Mouse (Mus musculus): ENCODE results near the gene Adamtsl5. TPM values are rescaled to one million over a fixed set of nuclear protein-coding genes. Genes with fewer than 3 reads are reported as not detected.
A peak's percentile ranks its signal among the peaks of the same experiment; 100 is the strongest.

Adamtsl5 gene
- polyA plus RNA-seq, 1 experiment from 2014 or later, result 2.5 TPM

- H3K4me1 ChIP-seq (replicated peaks), result peaks cover 71% of the 10 kb centered on the region
- H3K9me3 ChIP-seq (replicated peaks), result no peaks in the 10 kb centered on the region
- peak overlapping the region; percentile 82 for H3K4me2 ChIP-seq
- peak overlapping the region; percentile 75 for H3K9ac ChIP-seq
- DNase-seq (no peak), ATAC-seq (ENCODE audit: low read depth) (no peak)
- WGBS (ENCODE audit: insufficient replicate concordance), result 5% methylated on average over 26 of the region's 26 CpGs
- H3K4me3 ChIP-seq (replicated peaks), result peak overlapping the region; percentile 56
- H3K36me3 ChIP-seq, result no peaks in the 10 kb centered on the region
- peaks cover 57% of the 10 kb centered on the region for H3K27me3 ChIP-seq
- H3K27ac ChIP-seq, result no peak overlapping the region
Observed at GRCm38 (mm10) chr10:80342305-80342748, 5.9 kb downstream of the Adamtsl5 start.

GRCm38 (mm10) chr10:80341491-80342304 is 6.5 kb downstream of the Adamtsl5 start:
- no peaks in the 10 kb centered on the region for H3K9me3 ChIP-seq (replicated peaks)
- 4% methylated on average over 47 of the region's 47 CpGs for WGBS (ENCODE audit: insufficient replicate concordance)
- H3K4me2 ChIP-seq, result peak overlapping the region; percentile 82
- H3K27me3 ChIP-seq, result peaks cover 52% of the 10 kb centered on the region
- peak overlapping the region; percentile 23 for H3K9ac ChIP-seq
- H3K27ac ChIP-seq, result no peak overlapping the region
- H3K4me1 ChIP-seq (replicated peaks), result peaks cover 67% of the 10 kb centered on the region
- H3K36me3 ChIP-seq, result no peaks in the 10 kb centered on the region
- ATAC-seq (ENCODE audit: low read depth) (no peak), DNase-seq (no peak)
- H3K4me3 ChIP-seq (replicated peaks), result peak overlapping the region; percentile 56

GRCm38 (mm10) chr10:80341026-80341425 is 7.2 kb downstream of the Adamtsl5 start:
- Histone ChIP-seq H3K9ac (no peak overlapping the region), H3K27ac (no peak overlapping the region), H3K36me3 (peaks cover 6% of the 10 kb centered on the region), H3K4me3 (replicated peaks) (peak overlapping the region; percentile 56; the same call in 1 of the 2 replicates), H3K4me1 (replicated peaks) (peaks cover 63% of the 10 kb centered on the region), H3K4me2 (peak overlapping the region; percentile 82), H3K9me3 (replicated peaks) (no peaks in the 10 kb centered on the region), H3K27me3 (peaks cover 47% of the 10 kb centered on the region)
- DNase-seq (no peak), ATAC-seq (ENCODE audit: low read depth) (no peak)
- WGBS (ENCODE audit: insufficient replicate concordance), result 29% methylated on average over 21 of the region's 21 CpGs

- H3K4me3 ChIP-seq (replicated peaks), result peak overlapping the region; percentile 30
- H3K36me3 ChIP-seq, result peaks cover 15% of the 10 kb centered on the region
- DNase-seq, result peak; percentile 81
- WGBS (ENCODE audit: insufficient replicate concordance), result 18% methylated on average over 19 of the region's 19 CpGs
- no peaks in the 10 kb centered on the region for H3K9me3 ChIP-seq (replicated peaks)
- H3K27me3 ChIP-seq, result peaks cover 43% of the 10 kb centered on the region
- peak overlapping the region; percentile 59 for H3K4me2 ChIP-seq
- H3K27ac ChIP-seq, result no peak overlapping the region
- H3K9ac ChIP-seq, result peak overlapping the region; percentile 15; the same call in 1 of the 2 replicates
- H3K4me1 ChIP-seq (replicated peaks), result peaks cover 55% of the 10 kb centered on the region
- ATAC-seq (ENCODE audit: low read depth), result peak; percentile 32
Observed at GRCm38 (mm10) chr10:80339941-80340750, 8.1 kb downstream of the Adamtsl5 start.

- Histone ChIP-seq H3K9me3 (replicated peaks) (no peaks in the 10 kb centered on the region), H3K36me3 (peaks cover 35% of the 10 kb centered on the region), H3K4me1 (replicated peaks) (peaks cover 51% of the 10 kb centered on the region), H3K4me2 (no peak overlapping the region), H3K27me3 (peaks cover 20% of the 10 kb centered on the region), H3K9ac (no peak overlapping the region), H3K27ac (no peak overlapping the region), H3K4me3 (replicated peaks) (no peak overlapping the region)
- whole genome bisulfite sequencing (ENCODE audit: insufficient replicate concordance), result 73% methylated on average over 12 of the region's 12 CpGs
- ATAC-seq (ENCODE audit: low read depth), result no peak
- DNase-seq, result no peak
Observed at GRCm38 (mm10) chr10:80336263-80336662, 11.9 kb downstream of the Adamtsl5 start.

GRCm38 (mm10) chr10:80332525-80332989 is 15.7 kb downstream of the Adamtsl5 start:
- H3K4me1 ChIP-seq (replicated peaks), result peaks cover 66% of the 10 kb centered on the region
- ATAC-seq (ENCODE audit: low read depth), result no peak

GRCm38 (mm10) chr10:80331636-80332524 is 16.3 kb downstream of the Adamtsl5 start:
- H3K4me3 ChIP-seq (replicated peaks), result peak overlapping the region; percentile 71

More at GRCm38 (mm10) chr10:80332525-80332989, 15.7 kb downstream of the Adamtsl5 start:
- peaks cover 8% of the 10 kb centered on the region for H3K27me3 ChIP-seq
- WGBS (ENCODE audit: insufficient replicate concordance), result 51% methylated on average over 5 of the region's 5 CpGs
- DNase-seq, result no peak
- peak overlapping the region; percentile 71 for H3K4me3 ChIP-seq (replicated peaks)
- peak overlapping the region; percentile 98 for H3K4me2 ChIP-seq
- H3K36me3 ChIP-seq, result peaks cover 35% of the 10 kb centered on the region
- H3K9ac ChIP-seq, result peak overlapping the region; percentile 83
- peak overlapping the region; percentile 96 for H3K27ac ChIP-seq
- no peaks in the 10 kb centered on the region for H3K9me3 ChIP-seq (replicated peaks)

GRCm38 (mm10) chr10:80330888-80331287 is 17.3 kb downstream of the Adamtsl5 start:
- Histone ChIP-seq H3K4me1 (replicated peaks) (peaks cover 69% of the 10 kb centered on the region), H3K27ac (peak overlapping the region; percentile 96), H3K4me2 (peak overlapping the region; percentile 98), H3K36me3 (peaks cover 27% of the 10 kb centered on the region), H3K4me3 (replicated peaks) (peak overlapping the region; percentile 71), H3K9me3 (replicated peaks) (no peaks in the 10 kb centered on the region), H3K27me3 (peaks cover 8% of the 10 kb centered on the region), H3K9ac (peak overlapping the region; percentile 83)
- DNase-seq (no peak), ATAC-seq (ENCODE audit: low read depth) (no peak)
- 55% methylated on average over 2 of the region's 2 CpGs for WGBS (ENCODE audit: insufficient replicate concordance)

More at GRCm38 (mm10) chr10:80331636-80332524, 16.3 kb downstream of the Adamtsl5 start:
- Histone ChIP-seq H3K4me2 (peak overlapping the region; percentile 98), H3K36me3 (peaks cover 35% of the 10 kb centered on the region), H3K27me3 (peaks cover 8% of the 10 kb centered on the region), H3K4me1 (replicated peaks) (peaks cover 66% of the 10 kb centered on the region), H3K9me3 (replicated peaks) (no peaks in the 10 kb centered on the region), H3K27ac (peak overlapping the region; percentile 96), H3K9ac (peak overlapping the region; percentile 83)
- peak; percentile 79 for ATAC-seq (ENCODE audit: low read depth)
- 14% methylated on average over 10 of the region's 10 CpGs for WGBS (ENCODE audit: insufficient replicate concordance)
- DNase-seq, result peak; percentile 83

GRCm38 (mm10) chr10:80330084-80330483 is 18.1 kb downstream of the Adamtsl5 start:
- DNase-seq, result no peak
- Histone ChIP-seq H3K36me3 (peaks cover 19% of the 10 kb centered on the region), H3K4me2 (peak overlapping the region; percentile 98), H3K27me3 (peaks cover 3% of the 10 kb centered on the region; the same call in 1 of the 2 replicates), H3K4me1 (replicated peaks) (peaks cover 75% of the 10 kb centered on the region), H3K4me3 (replicated peaks) (peak overlapping the region; percentile 71), H3K27ac (peak overlapping the region; percentile 96), H3K9ac (peak overlapping the region; percentile 83), H3K9me3 (replicated peaks) (no peaks in the 10 kb centered on the region)
- no peak for ATAC-seq (ENCODE audit: low read depth)
- 1% methylated on average over 41 of the region's 41 CpGs for WGBS (ENCODE audit: insufficient replicate concordance)

- Histone ChIP-seq H3K4me1 (replicated peaks) (peaks cover 77% of the 10 kb centered on the region), H3K9ac (peak within 1 kb of the TSS; percentile 83), H3K9me3 (replicated peaks) (no peaks in the 10 kb centered on the region), H3K27ac (peak within 1 kb of the TSS; percentile 96), H3K36me3 (peaks cover 13% of the 10 kb centered on the region), H3K27me3 (peaks cover 3% of the 10 kb centered on the region; the same call in 1 of the 2 replicates), H3K4me2 (peak within 1 kb of the TSS; percentile 98), H3K4me3 (replicated peaks) (peak within 1 kb of the TSS; percentile 71)
- 6% methylated on average over 36 of the region's 36 CpGs for WGBS (ENCODE audit: insufficient replicate concordance)
- peak; percentile 100 for DNase-seq
- peak; percentile 81 for ATAC-seq (ENCODE audit: low read depth)
Observed at GRCm38 (mm10) chr10:80329273-80330081, 18.7 kb downstream of the Adamtsl5 start, which contains the start of the genes Pcsk4 and Reep6. Pcsk4 (minus strand) TSS chr10:80329498. Reep6 (plus strand) TSS chr10:80329953.

All from liver, embryonic 13.5 days (tissue).